In genomic region chr11:48816281-48816781, GRCm38 (mm10) we compare ENCODE assay signal across 8 mouse cellular contexts. TPM values are rescaled to one million over a fixed set of nuclear protein-coding genes. Genes with fewer than 3 reads are reported as not detected.
DNase-seq lines count a peak whose midpoint lies in the region.

No protein-coding gene starts in this region.

- intact Hi-C loops in heart, postnatal 10 days (cut with DNase I), result loop anchor here (1.0 kb wide), 1 partner anchor 15 kb away; no protein-coding TSS in a partner anchor

- H3K4me1 ChIP-seq in embryonic facial prominence, embryonic 10.5 days, result peaks cover 16% of the 10 kb centered on the region

- H3K9me3 ChIP-seq in embryonic facial prominence, embryonic 10.5 days, result no peaks in the 10 kb centered on the region

- peaks cover 45% of the 10 kb centered on the region for H3K36me3 ChIP-seq in embryonic facial prominence, embryonic 10.5 days (replicated peaks)

- DNase-seq in urinary bladder, adult 2 months (ENCODE audit: low spot score), result peak; percentile 41
- DNase-seq in urinary bladder, postnatal 10 days (ENCODE audit: low spot score), result no peak
- DNase-seq in embryonic facial prominence, embryonic 10.5 days (ENCODE audit: low spot score), result peak; percentile 78
- peak; percentile 41 to 66 for DNase-seq in heart, postnatal 10 days
- DNase-seq in layer of hippocampus, adult 8-10 months (ENCODE audit: low spot score in 2 of 2), result peak; percentile 48 to 58
- DNase-seq in lung, postnatal 10 days, result peak; percentile 66
- DNase-seq in right cerebral cortex, adult 18-20 months, result peak; percentile 42
- no peak for DNase-seq in urinary bladder, postnatal 14 days (ENCODE audit: low spot score)

- peak overlapping the region; percentile 88 for H3K4me3 ChIP-seq in embryonic facial prominence, embryonic 10.5 days

- H3K27ac ChIP-seq in embryonic facial prominence, embryonic 10.5 days (replicated peaks), result peak overlapping the region; percentile 95

- no peaks in the 10 kb centered on the region for H3K27me3 ChIP-seq in embryonic facial prominence, embryonic 10.5 days (replicated peaks; ENCODE audit: low read depth, poor library complexity, severe bottlenecking)

- 3% methylated on average over 23 of the region's 23 CpGs for WGBS in embryonic facial prominence, embryonic 10.5 days

RNA-seq across cellular contexts. Expression of gene Trim41, which starts 0.8 kb away (rescaled TPM):
- polyA plus RNA-seq in urinary bladder, adult 2 months (2012; rRNA removed), result 34.8 and 37.5 TPM in 2 replicates
- 4.2 and 4.6 TPM in 2 replicates for polyA plus RNA-seq in embryonic facial prominence, embryonic 10.5 days (2016; fragmentation: Nextera tagmentation; extraction: Ambion mirVana)
- total RNA-seq in heart, postnatal 10 days (2021), result 10 to 100 TPM; 27.9 to 30.1 TPM
- 10 to 100 TPM; 45.7 to 73.5 (median 57.9) TPM for total RNA-seq in layer of hippocampus, adult 8-10 months (2022)

RNA-seq across cellular contexts. Expression of gene Trim7, which starts 9.6 kb away (rescaled TPM):
- 14.9 and 16.1 TPM in 2 replicates for polyA plus RNA-seq in urinary bladder, adult 2 months (2012; rRNA removed)
- 0.14 and 0.16 TPM in 2 replicates for polyA plus RNA-seq in embryonic facial prominence, embryonic 10.5 days (2016; fragmentation: Nextera tagmentation; extraction: Ambion mirVana)
- total RNA-seq in heart, postnatal 10 days (2021), result 10 to 100 TPM; 10.1 to 12.8 TPM
- 1 to 10 TPM; 2.2 to 3.4 (median 3.1) TPM for total RNA-seq in layer of hippocampus, adult 8-10 months (2022)

RNA-seq across cellular contexts. Expression of gene Gm12184, which starts 10.1 kb away (rescaled TPM):
- 20.8 and 23.2 TPM in 2 replicates for polyA plus RNA-seq in urinary bladder, adult 2 months (2012; rRNA removed)
- 3.0 and 5.7 TPM in 2 replicates for polyA plus RNA-seq in embryonic facial prominence, embryonic 10.5 days (2016; fragmentation: Nextera tagmentation; extraction: Ambion mirVana)
- 1 to 10 TPM; 2.9 to 5.0 TPM for total RNA-seq in heart, postnatal 10 days (2021)
- total RNA-seq in layer of hippocampus, adult 8-10 months (2022), result 1 to 10 TPM in 2 of 4 experiments, under 1 TPM in 2; 0.40 to 3.0 (median 1.0) TPM

RNA-seq across cellular contexts. Expression of gene Rack1, which starts 16.2 kb away (rescaled TPM):
- 1,217 and 1,275 TPM in 2 replicates for polyA plus RNA-seq in urinary bladder, adult 2 months (2012; rRNA removed)
- polyA plus RNA-seq in embryonic facial prominence, embryonic 10.5 days (2016; fragmentation: Nextera tagmentation; extraction: Ambion mirVana), result 838 and 844 TPM in 2 replicates
- 100 to 1,000 TPM; 530 to 563 TPM for total RNA-seq in heart, postnatal 10 days (2021)
- total RNA-seq in layer of hippocampus, adult 8-10 months (2022), result 100 to 1,000 TPM; 240 to 284 (median 258) TPM

RNA-seq across cellular contexts. Expression of gene Irgm1, which starts 55.2 kb away (rescaled TPM):
- 30.5 and 54.8 TPM in 2 replicates for polyA plus RNA-seq in urinary bladder, adult 2 months (2012; rRNA removed)
- polyA plus RNA-seq in embryonic facial prominence, embryonic 10.5 days (2016; fragmentation: Nextera tagmentation; extraction: Ambion mirVana), result 1.1 TPM in 2 replicates
- 1 to 10 TPM; 6.5 to 9.5 TPM for total RNA-seq in heart, postnatal 10 days (2021)
- total RNA-seq in layer of hippocampus, adult 8-10 months (2022), result 10 to 100 TPM in 2 of 4 experiments, 1 to 10 TPM in 2; 6.8 to 25.6 (median 12.4) TPM

Comparison
In these comparisons a context has a peak if more than half of its experiments do, and no peak if none do; other contexts are left out.
1. DNase-seq: peak in urinary bladder, adult 2 months (single experiment), embryonic facial prominence, embryonic 10.5 days (single experiment), heart, postnatal 10 days (2 of 2), layer of hippocampus, adult 8-10 months (2 of 2), lung, postnatal 10 days (single experiment) and right cerebral cortex, adult 18-20 months (single experiment); none in urinary bladder, postnatal 10 days (single experiment) and urinary bladder, postnatal 14 days (single experiment).